Mouse (Mus musculus): ENCODE data around the gene Scarb2. TPM values are rescaled to one million over a fixed set of nuclear protein-coding genes. Genes with fewer than 3 reads are reported as not detected.
A peak's percentile ranks its signal among the peaks of the same experiment; 100 is the strongest.

The Scarb2 gene
- polyA plus RNA-seq, 1 experiment = 59.1 TPM

GRCm38 (mm10) chr5:92484880-92485279, 21.8 kb downstream of the Scarb2 start:
- no peak for DNase-seq
- no peak overlapping the region for H3K4me3 ChIP-seq (replicated peaks; ENCODE audit: extremely low read depth, low read depth, low read length)
- TF ChIP-seq POLR2A (IDR thresholded peaks at IDR 0.05; ENCODE audit: borderline replicate concordance, extremely low read depth, low read depth, low read length) (no peak), CTCF (IDR thresholded peaks at IDR 0.05; ENCODE audit: insufficient read depth, low read length) (no peak)
- 60% methylated on average over 7 of the region's 7 CpGs for WGBS
- H3K4me1 ChIP-seq (ENCODE audit: control insufficient read depth, insufficient read depth, low read length) = peaks cover 21% of the 10 kb centered on the region

GRCm38 (mm10) chr5:92472863-92473262, 33.8 kb downstream of the Scarb2 start:
- TF ChIP-seq POLR2A (IDR thresholded peaks at IDR 0.05; ENCODE audit: borderline replicate concordance, extremely low read depth, low read depth, low read length) = no peak
- no peak for TF ChIP-seq CTCF (IDR thresholded peaks at IDR 0.05; ENCODE audit: insufficient read depth, low read length)
- peaks cover 7% of the 10 kb centered on the region; the same call in 1 of the 2 replicates for H3K4me1 ChIP-seq (ENCODE audit: control insufficient read depth, insufficient read depth, low read length)
- no peak overlapping the region for H3K4me3 ChIP-seq (replicated peaks; ENCODE audit: extremely low read depth, low read depth, low read length)
- DNase-seq = no peak
- 58% methylated on average over 5 of the region's 5 CpGs for WGBS

- DNase-seq = no peak
- Histone ChIP-seq H3K4me1 (ENCODE audit: control insufficient read depth, insufficient read depth, low read length) (peaks cover 18% of the 10 kb centered on the region), H3K4me3 (replicated peaks; ENCODE audit: extremely low read depth, low read depth, low read length) (no peak overlapping the region)
- no peak for TF ChIP-seq CTCF (IDR thresholded peaks at IDR 0.05; ENCODE audit: insufficient read depth, low read length)
- no peak for TF ChIP-seq POLR2A (IDR thresholded peaks at IDR 0.05; ENCODE audit: borderline replicate concordance, extremely low read depth, low read depth, low read length)
- 66% methylated on average over 4 of the region's 4 CpGs for WGBS
Measured at GRCm38 (mm10) chr5:92471531-92471930, 35.1 kb downstream of the Scarb2 start.

GRCm38 (mm10) chr5:92469201-92470130, 37.2 kb downstream of the Scarb2 start:
- peaks cover 18% of the 10 kb centered on the region for H3K4me1 ChIP-seq (ENCODE audit: control insufficient read depth, insufficient read depth, low read length)
- no peak for DNase-seq
- TF ChIP-seq POLR2A (IDR thresholded peaks at IDR 0.05; ENCODE audit: borderline replicate concordance, extremely low read depth, low read depth, low read length) (no peak), CTCF (IDR thresholded peaks at IDR 0.05; ENCODE audit: insufficient read depth, low read length) (no peak)
- no peak overlapping the region for H3K4me3 ChIP-seq (replicated peaks; ENCODE audit: extremely low read depth, low read depth, low read length)
- 78% methylated on average over 18 of the region's 18 CpGs for WGBS

- no peak for DNase-seq
- TF ChIP-seq POLR2A (IDR thresholded peaks at IDR 0.05; ENCODE audit: borderline replicate concordance, extremely low read depth, low read depth, low read length) = no peak
- TF ChIP-seq CTCF (IDR thresholded peaks at IDR 0.05; ENCODE audit: insufficient read depth, low read length) = no peak
- WGBS = 77% methylated on average over 6 of the region's 6 CpGs
- peaks cover 18% of the 10 kb centered on the region for H3K4me1 ChIP-seq (ENCODE audit: control insufficient read depth, insufficient read depth, low read length)
- no peak overlapping the region for H3K4me3 ChIP-seq (replicated peaks; ENCODE audit: extremely low read depth, low read depth, low read length)
Measured at GRCm38 (mm10) chr5:92468234-92468633, 38.4 kb downstream of the Scarb2 start.

- TF ChIP-seq CTCF (IDR thresholded peaks at IDR 0.05; ENCODE audit: insufficient read depth, low read length) = no peak
- TF ChIP-seq POLR2A (IDR thresholded peaks at IDR 0.05; ENCODE audit: borderline replicate concordance, extremely low read depth, low read depth, low read length) = no peak
- no peak for DNase-seq
- Histone ChIP-seq H3K4me1 (ENCODE audit: control insufficient read depth, insufficient read depth, low read length) (peaks cover 18% of the 10 kb centered on the region), H3K4me3 (replicated peaks; ENCODE audit: extremely low read depth, low read depth, low read length) (no peak overlapping the region)
- 43% methylated on average over 8 of the region's 8 CpGs for WGBS
Measured at GRCm38 (mm10) chr5:92467102-92467766, 39.4 kb downstream of the Scarb2 start.

- peaks cover 14% of the 10 kb centered on the region for H3K4me1 ChIP-seq (ENCODE audit: control insufficient read depth, insufficient read depth, low read length)
- no peak for TF ChIP-seq CTCF (IDR thresholded peaks at IDR 0.05; ENCODE audit: insufficient read depth, low read length)
- TF ChIP-seq POLR2A (IDR thresholded peaks at IDR 0.05; ENCODE audit: borderline replicate concordance, extremely low read depth, low read depth, low read length) = no peak
- WGBS = 72% methylated on average over 5 of the region's 5 CpGs
- DNase-seq = no peak
- H3K4me3 ChIP-seq (replicated peaks; ENCODE audit: extremely low read depth, low read depth, low read length) = no peak overlapping the region
Measured at GRCm38 (mm10) chr5:92465511-92465910, 41.1 kb downstream of the Scarb2 start.

GRCm38 (mm10) chr5:92461321-92461720, 45.3 kb downstream of the Scarb2 start:
- TF ChIP-seq POLR2A (IDR thresholded peaks at IDR 0.05; ENCODE audit: borderline replicate concordance, extremely low read depth, low read depth, low read length) (no peak), CTCF (IDR thresholded peaks at IDR 0.05; ENCODE audit: insufficient read depth, low read length) (peak; percentile 94)
- Histone ChIP-seq H3K4me3 (replicated peaks; ENCODE audit: extremely low read depth, low read depth, low read length) (no peak overlapping the region), H3K4me1 (ENCODE audit: control insufficient read depth, insufficient read depth, low read length) (no peaks in the 10 kb centered on the region; the same call in 1 of the 2 replicates)
- 24% methylated on average over 5 of the region's 5 CpGs for WGBS
- DNase-seq = peak; percentile 68

- no peaks in the 10 kb centered on the region for H3K4me1 ChIP-seq (ENCODE audit: control insufficient read depth, insufficient read depth, low read length)
- no peak for DNase-seq
- no peak for TF ChIP-seq CTCF (IDR thresholded peaks at IDR 0.05; ENCODE audit: insufficient read depth, low read length)
- no peak for TF ChIP-seq POLR2A (IDR thresholded peaks at IDR 0.05; ENCODE audit: borderline replicate concordance, extremely low read depth, low read depth, low read length)
- WGBS = 53% methylated on average over 5 of the region's 5 CpGs
- H3K4me3 ChIP-seq (replicated peaks; ENCODE audit: extremely low read depth, low read depth, low read length) = no peak overlapping the region
Measured at GRCm38 (mm10) chr5:92458726-92459125, 47.9 kb downstream of the Scarb2 start.

Data from lung, adult 2 months (tissue).